Mouse (Mus musculus): ENCODE measurements around the gene 4930415O20Rik. TPM values are rescaled to one million over a fixed set of nuclear protein-coding genes. Genes with fewer than 3 reads are reported as not detected.
"Not testable (repeated sequence)": the region's sequence is repeated elsewhere in the genome, so short reads cannot be mapped to it uniquely, and the experiment has no call there.

Gene 4930415O20Rik
- polyA plus RNA-seq, 1 experiment = not detected

DNA sequence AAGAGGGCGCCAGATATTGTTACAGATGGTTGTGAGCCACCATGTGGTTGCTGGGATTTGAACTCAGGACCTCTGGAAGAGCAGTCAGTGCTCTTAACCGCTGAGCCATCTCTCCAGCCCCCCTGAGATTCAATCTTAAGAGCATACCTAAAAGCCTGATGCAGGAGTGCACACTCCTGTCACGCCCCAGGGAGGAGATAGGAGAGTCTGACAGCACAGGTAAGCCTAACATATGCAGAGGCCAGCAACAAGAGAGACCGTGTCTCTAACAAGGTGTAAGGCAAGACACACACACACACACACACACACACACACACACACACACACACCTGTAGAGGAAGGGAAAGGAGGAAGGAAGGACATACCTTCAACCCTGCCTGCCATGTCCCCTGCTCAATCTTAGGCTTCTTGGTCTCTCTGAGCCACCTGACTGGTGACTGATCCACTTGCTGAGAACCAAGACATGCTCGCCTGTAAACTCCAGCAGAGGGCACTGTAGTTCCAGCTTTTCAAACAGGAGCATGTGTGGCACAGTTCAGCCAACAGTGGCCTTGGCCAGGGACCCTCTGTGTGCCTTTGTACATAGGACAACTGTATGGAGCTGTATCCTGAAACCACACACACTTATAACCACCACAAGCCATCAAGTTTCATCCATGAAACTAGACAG, 9.1 kb downstream of the 4930415O20Rik start:
- 43% methylated on average over 5 of the region's 5 CpGs for WGBS
- DNase-seq (ENCODE audit: low read depth in 1 of 2, low spot score in 2 of 2) = peak; percentile 59 to 62
- Histone ChIP-seq H3K36me3 (ENCODE audit: control insufficient read depth, insufficient read depth, low read length) (no peaks in the 10 kb centered on the region), H3K27ac (ENCODE audit: insufficient read depth, low read length) (no peak overlapping the region), H3K4me1 (ENCODE audit: control insufficient read depth, insufficient read depth, insufficient read length) (no peaks in the 10 kb centered on the region), H3K4me3 (ENCODE audit: extremely low read depth, insufficient read depth, insufficient read length) (no peak overlapping the region), H3K27me3 (ENCODE audit: control insufficient read depth, insufficient read depth, low read length) (no peaks in the 10 kb centered on the region)
- TF ChIP-seq POLR2A (IDR thresholded peaks at IDR 0.05; ENCODE audit: low read depth, low read length) = no peak
- TF ChIP-seq CTCF (IDR thresholded peaks at IDR 0.05; ENCODE audit: extremely low read depth, insufficient read depth, insufficient read length, insufficient replicate concordance) = peak; percentile 80; the same call in 1 of the 2 replicates

DNA sequence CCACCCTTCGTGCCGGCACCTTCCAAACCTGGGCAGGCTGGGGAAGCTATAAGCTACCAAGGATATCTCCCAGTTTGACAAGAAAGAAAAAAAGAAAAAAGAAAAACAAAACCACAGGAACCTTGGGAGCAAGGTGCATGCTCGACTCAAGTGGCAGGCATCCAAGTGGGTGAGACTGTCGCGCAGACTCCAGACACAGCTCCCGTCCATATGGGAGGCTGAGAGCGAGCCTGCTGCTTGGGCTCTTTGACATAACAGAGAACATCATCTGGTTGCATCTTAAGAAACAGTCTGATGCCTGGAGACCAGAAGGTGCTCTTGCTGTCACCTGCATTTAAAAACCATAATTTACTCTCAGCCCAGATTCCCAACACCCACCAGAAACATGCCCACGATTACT, 11.6 kb downstream of the 4930415O20Rik start:
- DNase-seq (ENCODE audit: low read depth in 1 of 2, low spot score in 2 of 2) = no peak
- no peak overlapping the region for H3K27ac ChIP-seq (ENCODE audit: insufficient read depth, low read length)
- 74% methylated on average over 8 of the region's 8 CpGs for WGBS
- TF ChIP-seq POLR2A (IDR thresholded peaks at IDR 0.05; ENCODE audit: low read depth, low read length) (no peak), CTCF (IDR thresholded peaks at IDR 0.05; ENCODE audit: extremely low read depth, insufficient read depth, insufficient read length, insufficient replicate concordance) (no peak)
- H3K4me1 ChIP-seq (ENCODE audit: control insufficient read depth, insufficient read depth, insufficient read length) = no peaks in the 10 kb centered on the region
- no peaks in the 10 kb centered on the region for H3K27me3 ChIP-seq (ENCODE audit: control insufficient read depth, insufficient read depth, low read length)
- H3K36me3 ChIP-seq (ENCODE audit: control insufficient read depth, insufficient read depth, low read length) = no peaks in the 10 kb centered on the region
- no peak overlapping the region for H3K4me3 ChIP-seq (ENCODE audit: extremely low read depth, insufficient read depth, insufficient read length)

DNA sequence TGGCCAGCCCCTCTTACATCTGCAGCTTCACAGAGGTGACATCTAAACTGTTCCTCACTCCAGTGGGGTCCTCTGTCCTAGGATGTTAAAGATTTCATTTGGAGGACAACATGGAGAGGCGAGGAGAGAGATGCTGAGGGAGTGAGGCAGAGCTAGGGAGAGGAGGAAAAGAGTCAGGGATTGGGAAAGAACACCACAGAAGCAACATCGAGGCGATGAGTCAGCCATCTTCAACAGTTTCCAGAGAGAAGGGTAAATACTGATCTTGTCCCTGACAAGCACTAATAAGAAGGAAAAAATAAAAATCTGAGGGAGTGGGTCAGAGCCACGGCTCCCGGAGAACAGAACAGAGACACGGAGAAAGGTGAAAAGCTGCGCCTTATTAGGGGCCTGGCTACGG, 12.2 kb downstream of the 4930415O20Rik start:
- WGBS = 87% methylated on average over 8 of the region's 8 CpGs
- no peak overlapping the region for H3K27ac ChIP-seq (ENCODE audit: insufficient read depth, low read length)

DNA sequence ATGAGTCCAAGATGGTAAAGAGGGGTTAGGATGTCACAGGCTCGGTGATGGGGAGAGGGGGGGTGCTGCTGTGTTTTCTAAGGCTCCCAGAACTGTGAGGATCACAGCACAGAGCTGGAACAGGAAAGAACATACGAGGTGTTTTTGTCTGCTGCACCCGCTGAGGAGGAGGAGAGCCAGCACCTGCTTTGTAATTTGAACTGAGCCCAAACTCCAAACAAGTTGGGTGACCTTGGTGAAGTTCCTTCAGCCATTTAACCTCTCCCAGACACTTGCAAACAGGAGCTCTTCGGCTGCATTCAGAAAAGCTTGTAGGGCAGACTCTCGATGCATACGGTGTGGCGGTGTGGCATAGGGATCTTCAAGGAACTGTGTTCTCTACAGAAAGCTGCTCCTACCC, 14.6 kb downstream of the 4930415O20Rik start:
- 79% methylated on average over 7 of the region's 7 CpGs for WGBS
- Histone ChIP-seq H3K4me1 (ENCODE audit: control insufficient read depth, insufficient read depth, insufficient read length) (no peaks in the 10 kb centered on the region), H3K4me3 (ENCODE audit: extremely low read depth, insufficient read depth, insufficient read length) (no peak overlapping the region), H3K27me3 (ENCODE audit: control insufficient read depth, insufficient read depth, low read length) (no peaks in the 10 kb centered on the region), H3K27ac (ENCODE audit: insufficient read depth, low read length) (no peak overlapping the region), H3K36me3 (ENCODE audit: control insufficient read depth, insufficient read depth, low read length) (no peaks in the 10 kb centered on the region)
- TF ChIP-seq CTCF (IDR thresholded peaks at IDR 0.05; ENCODE audit: extremely low read depth, insufficient read depth, insufficient read length, insufficient replicate concordance) (no peak), POLR2A (IDR thresholded peaks at IDR 0.05; ENCODE audit: low read depth, low read length) (no peak)
- no peak for DNase-seq (ENCODE audit: low read depth in 1 of 2, low spot score in 2 of 2)

More for the DNA sequence above, 12.2 kb downstream of the 4930415O20Rik start:
- no peak for DNase-seq (ENCODE audit: low read depth in 1 of 2, low spot score in 2 of 2)
- Histone ChIP-seq H3K4me3 (ENCODE audit: extremely low read depth, insufficient read depth, insufficient read length) (no peak overlapping the region), H3K4me1 (ENCODE audit: control insufficient read depth, insufficient read depth, insufficient read length) (no peaks in the 10 kb centered on the region), H3K36me3 (ENCODE audit: control insufficient read depth, insufficient read depth, low read length) (no peaks in the 10 kb centered on the region), H3K27me3 (ENCODE audit: control insufficient read depth, insufficient read depth, low read length) (no peaks in the 10 kb centered on the region)
- TF ChIP-seq CTCF (IDR thresholded peaks at IDR 0.05; ENCODE audit: extremely low read depth, insufficient read depth, insufficient read length, insufficient replicate concordance) (no peak), POLR2A (IDR thresholded peaks at IDR 0.05; ENCODE audit: low read depth, low read length) (no peak)

DNA sequence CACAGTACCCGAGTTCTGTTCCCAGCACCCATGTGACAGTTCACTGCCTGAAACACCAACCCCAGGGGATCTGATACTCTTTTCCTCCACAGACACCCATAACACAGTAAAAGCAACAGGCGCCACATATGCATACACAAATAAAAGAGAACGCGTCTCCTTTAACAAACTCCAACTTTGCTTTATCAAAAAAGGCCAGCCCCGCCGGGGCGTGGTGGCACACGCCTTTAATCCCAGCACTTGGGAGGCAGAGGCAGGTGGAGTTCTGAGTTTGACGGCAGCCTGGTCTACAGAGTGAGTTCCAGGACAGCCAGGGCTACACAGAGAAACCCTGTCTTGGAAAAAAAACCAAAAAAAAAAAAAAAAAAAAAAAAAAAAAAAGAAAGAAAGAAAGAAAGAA, 15.3 kb downstream of the 4930415O20Rik start:
- H3K27me3 ChIP-seq (ENCODE audit: control insufficient read depth, insufficient read depth, low read length); H3K27ac ChIP-seq (ENCODE audit: insufficient read depth, low read length); H3K4me3 ChIP-seq (ENCODE audit: extremely low read depth, insufficient read depth, insufficient read length); H3K4me1 ChIP-seq (ENCODE audit: control insufficient read depth, insufficient read depth, insufficient read length); H3K36me3 ChIP-seq (ENCODE audit: control insufficient read depth, insufficient read depth, low read length); DNase-seq (ENCODE audit: low read depth in 1 of 2, low spot score in 2 of 2): not testable (repeated sequence)
- 71% methylated on average over 9 of the region's 9 CpGs for WGBS

DNA sequence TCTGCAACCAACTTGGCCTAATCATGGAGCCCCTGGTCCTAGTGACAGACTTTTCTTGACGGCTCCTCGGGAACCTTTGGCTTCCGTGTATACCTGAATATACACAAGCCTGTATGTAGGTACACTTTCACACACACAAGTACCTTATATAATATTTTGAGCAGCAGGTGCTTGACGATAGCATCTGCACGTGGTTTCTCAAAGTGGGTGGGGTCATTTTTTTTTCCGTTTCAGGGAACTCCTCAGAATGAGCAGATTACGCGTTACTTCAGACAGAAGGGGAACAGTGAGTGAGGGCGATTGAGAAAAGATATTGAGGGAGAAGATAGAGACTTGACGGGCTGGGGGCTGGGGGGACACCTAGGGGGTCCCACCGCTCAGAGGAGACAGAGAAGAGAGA, 16.9 kb downstream of the 4930415O20Rik start:
- Histone ChIP-seq H3K4me1 (ENCODE audit: control insufficient read depth, insufficient read depth, insufficient read length) (no peaks in the 10 kb centered on the region), H3K27ac (ENCODE audit: insufficient read depth, low read length) (no peak overlapping the region), H3K4me3 (ENCODE audit: extremely low read depth, insufficient read depth, insufficient read length) (no peak overlapping the region), H3K27me3 (ENCODE audit: control insufficient read depth, insufficient read depth, low read length) (no peaks in the 10 kb centered on the region), H3K36me3 (ENCODE audit: control insufficient read depth, insufficient read depth, low read length) (no peaks in the 10 kb centered on the region)
- no peak for DNase-seq (ENCODE audit: low read depth in 1 of 2, low spot score in 2 of 2)
- 52% methylated on average over 11 of the region's 11 CpGs for WGBS
- no peak for TF ChIP-seq CTCF (IDR thresholded peaks at IDR 0.05; ENCODE audit: extremely low read depth, insufficient read depth, insufficient read length, insufficient replicate concordance)
- no peak for TF ChIP-seq POLR2A (IDR thresholded peaks at IDR 0.05; ENCODE audit: low read depth, low read length)

DNA sequence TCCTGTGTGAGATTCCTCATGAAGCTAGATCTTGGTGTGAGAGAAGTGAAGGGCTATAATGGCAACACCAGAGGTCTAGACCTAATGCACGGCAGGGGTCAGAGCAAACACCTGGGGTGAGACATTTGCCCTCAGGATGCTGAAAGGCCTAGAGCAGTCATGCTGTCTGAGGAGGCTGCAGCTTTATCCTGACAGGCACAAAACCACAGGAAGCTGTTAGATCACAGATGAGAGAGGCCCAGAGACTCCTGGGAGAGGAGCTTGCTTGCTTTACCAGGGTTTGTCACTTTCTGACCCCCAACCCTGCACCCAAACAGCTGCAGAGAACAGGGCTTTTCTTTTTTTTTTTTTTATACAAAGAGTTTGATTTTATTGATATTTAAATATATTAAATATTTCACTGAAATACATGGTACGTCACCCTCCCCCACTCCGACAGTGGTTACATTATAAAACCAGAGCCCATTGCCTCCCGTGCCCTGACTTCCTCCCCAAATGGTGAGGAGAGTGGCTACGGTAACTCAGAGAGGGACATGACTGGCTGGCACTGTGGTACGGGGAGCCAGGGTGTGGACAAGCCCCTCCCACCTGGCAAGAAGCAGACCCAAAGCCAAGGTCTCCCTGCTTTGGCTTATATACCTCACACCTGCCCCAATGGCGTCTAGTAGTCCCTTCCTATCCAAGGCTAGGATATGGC, 19.0 kb downstream of the 4930415O20Rik start:
- Histone ChIP-seq H3K4me1 (ENCODE audit: control insufficient read depth, insufficient read depth, insufficient read length) (no peaks in the 10 kb centered on the region), H3K27ac (ENCODE audit: insufficient read depth, low read length) (no peak overlapping the region), H3K27me3 (ENCODE audit: control insufficient read depth, insufficient read depth, low read length) (no peaks in the 10 kb centered on the region), H3K36me3 (ENCODE audit: control insufficient read depth, insufficient read depth, low read length) (no peaks in the 10 kb centered on the region), H3K4me3 (ENCODE audit: extremely low read depth, insufficient read depth, insufficient read length) (no peak overlapping the region)
- DNase-seq (ENCODE audit: low read depth in 1 of 2, low spot score in 2 of 2) = no peak
- 18% methylated on average over 7 of the region's 7 CpGs for WGBS
- TF ChIP-seq CTCF (IDR thresholded peaks at IDR 0.05; ENCODE audit: extremely low read depth, insufficient read depth, insufficient read length, insufficient replicate concordance) (no peak), POLR2A (IDR thresholded peaks at IDR 0.05; ENCODE audit: low read depth, low read length) (no peak)
